Mouse (Mus musculus) bone marrow, adult 2 months (tissue): Measurements from ENCODE around the gene Dusp3. TPM values are rescaled to one million over a fixed set of nuclear protein-coding genes. Genes with fewer than 3 reads are reported as not detected.

ENCODE experiments used
- H3K27ac ChIP-seq: fragments of 200-500 bp; 2 replicates; pipeline ENCODE4 v1.5.1; 2012; ENCODE audit warnings: low read depth, mild to moderate bottlenecking, control low read depth, inconsistent platforms, low read length; ENCODE audit not compliant: control insufficient read depth, poor library complexity, insufficient read depth
- H3K4me1 ChIP-seq: fragments of 200-500 bp; 2 replicates; pipeline ENCODE4 v1.6.1; 2011; ENCODE audit warnings: low read length; ENCODE audit not compliant: control insufficient read depth, insufficient read depth
- H3K4me3 ChIP-seq: fragments of 200-500 bp; replicated peaks from 2 replicates; pipeline ENCODE3; 2011; ENCODE audit warnings: mild to moderate bottlenecking, low read depth, low read length, control low read depth; ENCODE audit not compliant: control insufficient read depth
- CTCF ChIP-seq: fragments of 200-500 bp; IDR thresholded peaks from 2 replicates; pipeline ENCODE4 v1.5.1; 2011; ENCODE audit warnings: low read length, control low read depth; ENCODE audit not compliant: control insufficient read depth, insufficient read depth
- POLR2A ChIP-seq: fragments of 200-500 bp; IDR thresholded peaks from 2 replicates; pipeline ENCODE4 v1.6.1; 2011; ENCODE audit warnings: low read depth, mild to moderate bottlenecking, control low read depth, low read length, borderline replicate concordance; ENCODE audit not compliant: control insufficient read depth
- WGBS: fragments of 180-500 bp; shearing (Covaris S2); methylation state at CpG from one replicate; pipeline ENCODE4 v1.1.7; 2018; 5-methylcytosine and 5-hydroxymethylcytosine counted together
- polyA plus RNA-seq: library from polyadenylated mRNA; stranded (reverse); fragments of >200 nt; gene quantifications from 2 replicates; pipeline ENCODE4 v1.2.4, GENCODE M21; 2011; ENCODE audit warnings: low replicate concordance; ENCODE audit not compliant: missing spikeins, insufficient read depth, insufficient read length

Dusp3 gene
- 8.2 and 15.2 TPM in 2 replicates for polyA plus RNA-seq

- TF ChIP-seq POLR2A (no peak), CTCF (no peak)
- Histone ChIP-seq H3K4me3 (no peak within 1 kb of the TSS), H3K27ac (no peak within 1 kb of the TSS), H3K4me1 (peaks cover 4% of the 10 kb centered on the region)
- 75% methylated on average over 3 of the region's 3 CpGs for WGBS
These were observed at the start of gene Dusp3 for GRCm38 (mm10) chr11:101986913-101987312. Dusp3 (minus strand) TSS chr11:101987013.

GRCm38 (mm10) chr11:102036336-102036735 lies 49.5 kb upstream of the Dusp3 start:
- TF ChIP-seq CTCF (no peak), POLR2A (no peak)
- WGBS = 87% methylated on average over 7 of the region's 7 CpGs
- Histone ChIP-seq H3K4me1 (no peaks in the 10 kb centered on the region), H3K27ac (no peak overlapping the region), H3K4me3 (no peak overlapping the region)

GRCm38 (mm10) chr11:102035456-102035960 lies 48.7 kb upstream of the Dusp3 start:
- Histone ChIP-seq H3K4me3 (no peak overlapping the region), H3K27ac (no peak overlapping the region), H3K4me1 (no peaks in the 10 kb centered on the region)
- 85% methylated on average over 5 of the region's 5 CpGs for WGBS
- TF ChIP-seq CTCF = no peak
- no peak for TF ChIP-seq POLR2A

DNA sequence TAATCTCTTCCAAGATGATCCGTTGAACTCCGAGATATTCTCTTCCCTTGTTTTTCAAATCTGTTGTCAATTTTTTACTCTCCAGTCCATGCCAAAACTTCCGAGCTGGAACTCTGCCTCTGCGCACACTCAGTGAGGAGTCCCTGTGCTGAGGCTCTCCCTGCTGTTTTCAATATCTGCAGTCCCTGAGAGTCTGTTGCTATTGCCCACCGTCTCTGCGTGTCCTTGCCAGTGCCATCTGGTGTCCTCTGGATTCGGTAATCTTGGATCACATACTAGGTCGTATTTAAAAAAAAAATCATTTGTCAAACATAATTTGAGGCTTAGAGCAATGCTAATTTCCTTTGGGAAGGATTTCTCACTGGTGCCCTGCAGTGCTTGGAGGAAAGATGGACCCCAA lies 48.1 kb upstream of the Dusp3 start:
- Histone ChIP-seq H3K4me1 (no peaks in the 10 kb centered on the region), H3K4me3 (no peak overlapping the region), H3K27ac (no peak overlapping the region)
- 82% methylated on average over 8 of the region's 8 CpGs for WGBS
- TF ChIP-seq POLR2A = no peak
- TF ChIP-seq CTCF = no peak

GRCm38 (mm10) chr11:102033055-102033591 lies 46.3 kb upstream of the Dusp3 start:
- WGBS = 89% methylated on average over 12 of the region's 12 CpGs

GRCm38 (mm10) chr11:102031149-102031548 lies 44.3 kb upstream of the Dusp3 start:
- H3K4me1 ChIP-seq = no peaks in the 10 kb centered on the region
- no peak overlapping the region; the same call in 1 of the 2 replicates for H3K27ac ChIP-seq
- H3K4me3 ChIP-seq = no peak overlapping the region
- no peak for TF ChIP-seq CTCF
- 79% methylated on average over 7 of the region's 7 CpGs for WGBS

More at GRCm38 (mm10) chr11:102033055-102033591, 46.3 kb upstream of the Dusp3 start:
- H3K27ac ChIP-seq = no peak overlapping the region
- no peak overlapping the region for H3K4me3 ChIP-seq
- TF ChIP-seq POLR2A = no peak
- no peak for TF ChIP-seq CTCF
- H3K4me1 ChIP-seq = no peaks in the 10 kb centered on the region

- Histone ChIP-seq H3K4me3 (no peak overlapping the region), H3K4me1 (no peaks in the 10 kb centered on the region), H3K27ac (no peak overlapping the region)
- 51% methylated on average over 7 of the region's 7 CpGs for whole genome bisulfite sequencing
- no peak for TF ChIP-seq CTCF
- no peak for TF ChIP-seq POLR2A
These were observed 43.2 kb upstream of the Dusp3 start for GRCm38 (mm10) chr11:102029966-102030365.

GRCm38 (mm10) chr11:102029304-102029703 lies 42.5 kb upstream of the Dusp3 start:
- no peak for TF ChIP-seq CTCF
- TF ChIP-seq POLR2A = no peak
- Histone ChIP-seq H3K27ac (no peak overlapping the region), H3K4me1 (no peaks in the 10 kb centered on the region), H3K4me3 (no peak overlapping the region)
- 45% methylated on average over 4 of the region's 4 CpGs for WGBS

DNA sequence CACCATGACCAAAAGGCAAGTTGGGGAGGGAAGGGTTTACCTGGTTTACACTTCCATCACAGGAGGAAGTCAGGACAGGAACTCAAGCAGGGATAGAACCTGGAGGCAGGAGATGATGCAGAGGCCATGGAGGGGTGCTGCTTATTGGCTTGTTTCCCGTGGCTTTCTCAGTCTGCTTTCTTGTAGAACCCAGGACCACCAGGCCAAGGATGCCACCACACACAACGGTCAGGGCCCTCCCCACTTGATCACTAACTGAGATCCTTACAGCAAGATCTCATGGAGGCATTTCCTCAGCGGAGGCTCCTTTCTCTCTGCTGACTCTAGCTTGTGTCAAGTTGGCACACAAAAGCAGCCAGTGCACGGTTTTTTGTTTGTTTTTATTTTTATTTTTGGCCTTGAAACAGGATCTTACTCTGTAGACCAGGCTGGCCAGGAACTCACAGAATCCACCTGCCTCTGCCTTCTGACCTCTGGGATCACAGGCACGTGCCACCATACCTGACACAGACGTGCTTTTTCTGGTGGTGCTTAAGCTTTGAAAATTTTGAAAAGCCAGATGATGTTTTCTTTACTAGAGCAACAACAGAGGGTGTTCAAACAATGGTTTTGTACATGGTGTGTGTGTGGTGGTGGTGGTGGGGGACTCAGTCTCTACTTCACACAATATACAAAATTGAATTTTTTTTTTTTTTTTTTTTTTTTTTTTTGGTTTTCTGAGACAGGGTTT lies 41.4 kb upstream of the Dusp3 start, which contains the start of gene Mpp3:
Gene Mpp3, minus strand, starts transcription at position 375 of the 730 bp plus-strand sequence.
- H3K27ac ChIP-seq = no peak within 1 kb of the TSS
- H3K4me1 ChIP-seq = no peaks in the 10 kb centered on the region
- TF ChIP-seq CTCF (no peak), POLR2A (no peak)
- WGBS = 75% methylated on average over 6 of the region's 6 CpGs
- no peak within 1 kb of the TSS for H3K4me3 ChIP-seq
